Mouse (Mus musculus) E14TG2a.4 (cell line): ENCODE measurements around the gene Rassf2.

ENCODE experiments used
- CTCF ChIP-seq: conservative IDR thresholded peaks from 2 replicates; pipeline ENCODE4 v1.5.1; 2014; ENCODE audit warnings: low read length
- NANOG ChIP-seq: IDR thresholded peaks from 2 replicates; pipeline ENCODE4 v1.6.1; 2014; ENCODE audit warnings: borderline replicate concordance, low read length, mixed read lengths
- POU5F1 ChIP-seq: IDR thresholded peaks from 2 replicates; pipeline ENCODE4 v1.6.1; 2014; ENCODE audit warnings: low read length, borderline replicate concordance

DNA sequence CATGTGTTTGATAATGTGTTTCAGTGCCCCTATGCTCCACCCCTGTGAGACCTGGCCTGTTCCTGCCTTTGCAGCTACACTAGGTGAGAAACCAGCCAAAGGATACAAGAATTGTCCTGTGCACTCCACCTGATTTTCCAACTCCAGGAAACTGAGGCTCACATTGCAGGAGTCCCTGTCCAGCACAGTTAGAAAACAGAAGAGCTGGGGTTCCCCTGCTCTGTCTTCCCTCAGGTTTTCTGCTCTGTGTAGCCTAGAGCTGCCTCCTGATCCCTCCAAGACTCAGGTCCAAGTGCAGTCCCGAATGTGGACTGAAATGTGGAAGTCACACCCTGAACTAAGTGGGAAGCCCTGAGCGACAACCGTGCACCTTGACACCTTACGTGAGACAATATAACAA lies 76.3 kb downstream of the Rassf2 start:
- TF ChIP-seq CTCF (no peak), POU5F1 (no peak), NANOG (no peak)
